Mouse (Mus musculus) right cerebral cortex, postnatal 25 days (tissue): ENCODE measurements around the gene Gm13287.
A peak's percentile ranks its signal among the peaks of the same experiment; 100 is the strongest.
"Not testable (repeated sequence)": the region's sequence is repeated elsewhere in the genome, so short reads cannot be mapped to it uniquely, and the experiment has no call there.

Experiments
- DNase-seq: peaks from one replicate; pipeline ENCODE4 v3.0.0; 2022

Gm13287 gene

DNA sequence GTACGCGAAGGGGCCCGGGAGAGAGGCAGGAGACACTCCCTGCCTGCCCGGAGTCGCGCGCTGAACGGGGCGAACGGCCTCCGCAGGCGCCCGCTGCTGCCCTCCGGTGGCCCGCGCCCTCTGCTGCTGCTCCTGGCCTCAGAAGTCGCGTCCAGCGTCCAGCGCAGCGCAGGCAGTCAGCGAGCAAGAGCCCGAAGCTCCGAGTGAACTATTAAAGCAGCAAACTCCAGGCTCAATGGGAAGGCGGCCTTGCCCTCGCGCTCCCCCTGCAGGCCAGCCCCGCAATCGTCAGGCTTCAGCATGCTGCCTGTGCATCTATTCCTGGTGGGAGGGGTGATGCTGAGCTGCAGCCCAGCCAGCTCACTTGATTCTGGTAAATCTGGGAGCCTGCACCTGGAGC is at the start of gene Gm13287:
Gm13287 (plus strand) TSS at position 301 of the 400 bp plus-strand sequence.
- not testable (repeated sequence) for DNase-seq

DNA sequence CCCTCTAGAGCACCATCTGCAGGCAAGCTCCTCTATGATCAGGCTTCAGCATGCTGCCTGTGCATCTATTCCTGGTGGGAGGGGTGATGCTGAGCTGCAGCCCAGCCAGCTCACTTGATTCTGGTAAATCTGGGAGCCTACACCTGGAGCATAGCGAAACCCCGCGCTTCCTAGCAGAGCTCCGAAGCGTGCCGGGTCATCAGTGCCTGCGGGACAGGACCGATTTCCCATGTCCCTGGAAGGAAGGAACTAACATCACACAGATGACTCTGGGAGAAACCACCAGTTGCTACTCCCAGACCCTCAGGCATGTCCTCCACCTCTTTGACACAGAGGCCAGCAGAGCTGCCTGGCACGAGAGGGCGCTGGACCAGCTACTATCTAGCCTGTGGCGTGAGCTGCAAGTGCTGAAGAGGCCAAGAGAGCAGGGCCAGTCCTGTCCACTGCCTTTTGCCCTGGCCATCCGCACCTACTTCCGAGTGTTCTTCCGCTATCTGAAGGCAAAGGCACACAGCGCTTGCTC is 48.2 kb upstream of the Gm13287 start, which contains the start of gene Gm13271:
Gm13271 (plus strand) TSS at position 51 of the 523 bp plus-strand sequence.
- peak; percentile 62 for DNase-seq

DNA sequence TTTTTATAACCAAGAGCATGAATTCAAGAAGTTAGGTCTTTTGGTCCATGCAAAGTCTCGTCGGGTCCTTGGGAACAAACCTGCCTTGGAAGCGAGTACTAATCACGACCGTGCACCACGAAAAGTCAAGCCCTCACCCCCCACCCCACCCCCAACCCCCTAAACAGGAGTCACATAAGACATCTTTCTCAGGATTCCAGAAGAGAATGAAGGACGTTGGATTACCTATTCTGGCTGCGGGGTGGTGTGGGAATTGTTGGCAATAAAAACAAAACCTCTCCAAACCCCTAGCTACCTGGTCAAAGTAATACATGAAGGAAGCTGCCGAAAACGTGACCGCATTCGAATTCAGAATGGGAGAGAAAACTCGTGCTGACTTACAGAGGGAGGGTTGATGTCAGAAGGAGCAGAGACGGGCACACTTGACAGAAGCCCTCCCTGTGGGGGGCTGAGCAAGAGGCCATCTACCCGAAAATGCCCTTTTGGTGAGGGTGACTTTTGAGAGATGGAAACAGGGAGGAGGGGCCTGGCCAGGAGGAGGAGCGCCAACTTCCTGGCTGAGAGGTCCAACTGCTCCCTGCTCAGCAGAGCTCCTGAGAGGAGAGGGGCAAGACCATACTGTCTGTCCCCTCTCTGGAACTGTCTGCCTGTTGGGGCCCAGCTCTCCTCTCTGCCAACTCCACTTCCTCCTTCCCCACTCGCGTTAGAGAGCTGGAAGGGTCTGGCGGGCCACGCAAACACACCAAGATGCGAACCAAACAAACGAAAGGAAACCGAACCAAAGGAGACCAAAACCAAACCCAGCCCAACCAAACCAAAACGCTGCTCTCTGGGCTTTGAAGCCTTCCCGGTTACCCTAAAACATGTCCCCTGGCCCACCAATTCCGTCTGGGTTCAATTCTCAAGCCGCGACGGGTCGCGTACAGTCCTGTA is 46.2 kb upstream of the Gm13287 start:
- DNase-seq, result not testable (repeated sequence)

DNA sequence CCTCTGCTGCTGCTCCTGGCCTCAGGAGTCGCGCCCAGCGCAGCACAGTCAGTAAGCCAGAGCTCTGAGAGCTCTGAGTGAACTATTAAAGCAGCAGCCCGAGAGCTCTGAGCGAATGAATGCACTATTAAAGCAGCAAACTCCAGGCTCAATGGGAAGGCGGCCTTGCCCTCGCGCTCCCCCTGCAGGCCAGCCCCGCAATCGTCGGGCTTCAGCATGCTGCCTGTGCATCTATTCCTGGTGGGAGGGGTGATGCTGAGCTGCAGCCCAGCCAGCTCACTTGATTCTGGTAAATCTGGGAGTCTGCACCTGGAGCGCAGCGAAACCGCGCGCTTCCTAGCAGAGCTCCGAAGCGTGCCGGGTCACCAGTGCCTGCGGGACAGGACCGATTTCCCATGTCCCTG is 45.4 kb upstream of the Gm13287 start:
- peak; percentile 90 for DNase-seq

DNA sequence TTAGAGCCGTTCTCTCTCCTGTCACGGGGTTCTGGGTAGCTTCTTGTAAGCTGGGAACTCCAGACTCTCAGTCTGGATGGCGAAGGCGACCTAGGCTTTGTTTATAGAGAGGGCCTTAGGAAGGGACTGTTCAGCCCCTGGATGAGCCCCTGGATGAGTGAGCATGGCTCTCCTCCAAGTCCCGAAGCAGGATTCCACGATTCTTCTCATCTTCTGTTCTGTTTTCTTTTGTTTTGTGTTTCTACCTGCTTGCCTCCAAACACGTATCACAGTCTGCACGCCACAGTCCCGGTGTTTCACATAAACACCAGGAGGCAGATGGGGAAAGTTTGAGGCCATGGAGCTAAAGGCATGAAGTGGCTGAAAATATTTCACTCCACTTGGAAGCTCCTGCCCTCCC is 44.3 kb upstream of the Gm13287 start:
- DNase-seq, result not testable (repeated sequence)

DNA sequence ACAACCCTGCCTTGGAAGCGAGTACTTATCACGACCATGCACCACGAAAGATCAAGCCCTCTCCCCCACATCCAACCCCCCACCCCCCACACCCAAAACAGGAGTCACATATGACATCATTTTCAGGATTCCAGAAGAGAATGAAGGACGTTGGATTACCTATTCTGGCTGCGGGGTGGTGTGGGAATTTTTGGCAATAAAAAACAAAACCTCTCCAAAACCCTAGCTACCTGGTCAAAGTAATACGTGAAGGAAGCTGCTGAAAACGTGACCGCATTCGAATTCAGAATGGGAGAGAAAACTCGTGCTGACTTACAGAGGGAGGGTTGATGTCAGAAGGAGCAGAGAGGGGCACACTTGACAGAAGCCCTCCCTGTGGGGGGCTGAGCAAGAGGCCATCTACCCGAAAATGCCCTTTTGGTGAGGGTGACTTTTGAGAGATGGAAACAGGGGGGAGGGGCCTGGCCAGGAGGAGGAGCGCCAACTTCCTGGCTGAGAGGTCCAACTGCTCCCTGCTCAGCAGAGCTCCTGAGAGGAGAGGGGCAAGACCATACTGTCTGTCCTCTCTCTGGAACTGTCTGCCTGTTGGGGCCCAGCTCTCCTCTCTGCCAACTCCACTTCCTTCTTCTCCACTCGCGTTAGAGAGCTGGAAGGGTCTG is 43.3 kb upstream of the Gm13287 start, which contains the start of gene Gm13283:
Gm13283 (plus strand) TSS at position 510 of the 659 bp plus-strand sequence.
- not testable (repeated sequence) for DNase-seq

DNA sequence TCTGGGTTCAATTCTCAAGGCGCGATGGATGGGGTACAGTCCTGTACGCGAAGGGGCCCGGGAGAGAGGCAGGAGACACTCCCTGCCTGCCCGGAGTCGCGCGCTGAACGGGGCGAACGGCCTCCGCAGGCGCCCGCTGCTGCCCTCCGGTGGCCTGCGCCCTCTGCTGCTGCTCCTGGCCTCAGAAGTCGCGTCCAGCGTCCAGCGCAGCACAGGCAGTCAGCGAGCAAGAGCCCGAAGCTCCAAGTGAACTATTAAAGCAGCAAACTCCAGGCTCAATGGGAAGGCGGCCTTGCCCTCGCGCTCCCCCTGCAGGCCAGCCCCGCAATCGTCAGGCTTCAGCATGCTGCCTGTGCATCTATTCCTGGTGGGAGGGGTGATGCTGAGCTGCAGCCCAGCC is 42.6 kb upstream of the Gm13287 start:
- peak; percentile 37 for DNase-seq

DNA sequence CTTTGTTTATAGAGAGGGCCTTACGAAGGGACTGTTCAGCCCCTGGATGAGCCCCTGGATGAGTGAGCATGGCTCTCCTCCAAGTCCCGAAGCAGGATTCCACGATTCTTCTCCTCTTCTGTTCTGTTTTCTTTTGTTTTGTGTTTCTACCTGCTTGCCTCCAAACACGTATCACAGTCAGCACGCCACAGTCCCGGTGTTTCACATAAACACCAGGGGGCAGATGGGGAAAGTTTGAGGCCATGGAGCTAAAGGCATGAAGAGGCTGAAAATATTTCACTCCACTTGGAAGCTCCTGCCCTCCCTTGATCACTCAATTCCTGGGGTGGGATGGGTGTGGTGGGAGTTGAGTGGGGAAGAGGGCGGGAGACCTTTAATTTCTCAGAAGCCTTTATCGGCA is 41.3 kb upstream of the Gm13287 start:
- DNase-seq, result peak; percentile 63

DNA sequence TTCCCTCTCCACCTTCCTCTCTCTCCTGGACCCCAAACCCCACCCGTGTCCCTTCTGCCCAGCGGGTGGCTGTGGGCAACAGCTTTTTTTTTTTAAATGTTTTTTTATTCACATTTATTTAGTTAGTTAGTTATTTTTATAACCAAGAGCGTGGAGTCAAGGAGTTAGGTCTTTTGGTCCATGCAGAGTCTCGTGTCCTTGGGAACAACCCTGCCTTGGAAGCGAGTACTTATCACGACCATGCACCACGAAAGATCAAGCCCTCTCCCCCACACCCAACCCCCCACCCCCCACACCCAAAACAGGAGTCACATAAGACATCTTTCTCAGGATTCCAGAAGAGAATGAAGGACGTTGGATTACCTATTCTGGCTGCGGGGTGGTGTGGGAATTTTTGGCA is 40.7 kb upstream of the Gm13287 start:
- DNase-seq, result not testable (repeated sequence)

- DNase-seq, result not testable (repeated sequence)
Measured at GRCm38 (mm10) chr4:88763384-88764018, 39.6 kb upstream of the Gm13287 start.

DNA sequence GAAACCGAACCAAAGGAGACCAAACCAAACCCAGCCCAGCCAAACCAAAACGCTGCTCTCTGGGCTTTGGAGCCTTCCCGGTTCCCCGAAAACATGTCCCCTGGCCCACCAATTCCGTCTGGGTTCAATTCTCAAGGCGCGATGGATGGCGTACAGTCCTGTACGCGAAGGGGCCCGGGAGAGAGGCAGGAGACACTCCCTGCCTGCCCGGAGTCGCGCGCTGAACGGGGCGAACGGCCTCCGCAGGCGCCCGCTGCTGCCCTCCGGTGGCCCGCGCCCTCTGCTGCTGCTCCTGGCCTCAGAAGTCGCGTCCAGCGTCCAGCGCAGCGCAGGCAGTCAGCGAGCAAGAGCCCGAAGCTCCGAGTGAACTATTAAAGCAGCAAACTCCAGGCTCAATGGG is 29.5 kb upstream of the Gm13287 start, which contains the start of gene Gm13290:
Gm13290 (plus strand) TSS at position 301 of the 400 bp plus-strand sequence.
- not testable (repeated sequence) for DNase-seq

DNA sequence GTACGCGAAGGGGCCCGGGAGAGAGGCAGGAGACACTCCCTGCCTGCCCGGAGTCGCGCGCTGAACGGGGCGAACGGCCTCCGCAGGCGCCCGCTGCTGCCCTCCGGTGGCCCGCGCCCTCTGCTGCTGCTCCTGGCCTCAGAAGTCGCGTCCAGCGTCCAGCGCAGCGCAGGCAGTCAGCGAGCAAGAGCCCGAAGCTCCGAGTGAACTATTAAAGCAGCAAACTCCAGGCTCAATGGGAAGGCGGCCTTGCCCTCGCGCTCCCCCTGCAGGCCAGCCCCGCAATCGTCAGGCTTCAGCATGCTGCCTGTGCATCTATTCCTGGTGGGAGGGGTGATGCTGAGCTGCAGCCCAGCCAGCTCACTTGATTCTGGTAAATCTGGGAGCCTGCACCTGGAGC is 26.4 kb upstream of the Gm13287 start, which contains the start of gene Gm13289:
Gm13289 (plus strand) TSS at position 301 of the 400 bp plus-strand sequence.
- not testable (repeated sequence) for DNase-seq

- not testable (repeated sequence) for DNase-seq
Measured at GRCm38 (mm10) chr4:88779550-88779949, 23.5 kb upstream of the Gm13287 start, which contains the start of gene Gm13272. Gene Gm13272, plus strand, starts transcription at chr4:88779850.

- DNase-seq, result not testable (repeated sequence)
Measured at GRCm38 (mm10) chr4:88780320-88780719, 22.7 kb upstream of the Gm13287 start.

DNA sequence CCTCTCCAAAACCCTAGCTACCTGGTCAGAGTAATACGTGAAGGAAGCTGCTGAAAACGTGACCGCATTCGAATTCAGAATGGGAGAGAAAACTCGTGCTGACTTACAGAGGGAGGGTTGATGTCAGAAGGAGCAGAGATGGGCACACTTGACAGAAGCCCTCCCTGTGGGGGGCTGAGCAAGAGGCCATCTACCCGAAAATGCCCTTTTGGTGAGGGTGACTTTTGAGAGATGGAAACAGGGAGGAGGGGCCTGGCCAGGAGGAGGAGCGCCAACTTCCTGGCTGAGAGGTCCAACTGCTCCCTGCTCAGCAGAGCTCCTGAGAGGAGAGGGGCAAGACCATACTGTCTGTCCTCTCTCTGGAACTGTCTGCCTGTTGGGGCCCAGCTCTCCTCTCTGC is 21.2 kb upstream of the Gm13287 start, which contains the start of gene Ifnz:
Ifnz (plus strand) TSS at position 301 of the 400 bp plus-strand sequence.
- DNase-seq, result not testable (repeated sequence)

DNA sequence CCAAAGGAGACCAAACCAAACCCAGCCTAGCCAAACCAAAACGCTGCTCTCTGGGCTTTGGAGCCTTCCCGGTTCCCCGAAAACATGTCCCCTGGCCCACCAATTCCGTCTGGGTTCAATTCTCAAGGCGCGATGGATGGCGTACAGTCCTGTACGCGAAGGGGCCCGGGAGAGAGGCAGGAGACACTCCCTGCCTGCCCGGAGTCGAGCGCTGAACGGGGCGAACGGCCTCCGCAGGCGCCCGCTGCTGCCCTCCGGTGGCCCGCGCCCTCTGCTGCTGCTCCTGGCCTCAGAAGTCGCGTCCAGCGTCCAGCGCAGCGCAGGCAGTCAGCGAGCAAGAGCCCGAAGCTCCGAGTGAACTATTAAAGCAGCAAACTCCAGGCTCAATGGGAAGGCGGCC is 20.7 kb upstream of the Gm13287 start:
- not testable (repeated sequence) for DNase-seq

DNA sequence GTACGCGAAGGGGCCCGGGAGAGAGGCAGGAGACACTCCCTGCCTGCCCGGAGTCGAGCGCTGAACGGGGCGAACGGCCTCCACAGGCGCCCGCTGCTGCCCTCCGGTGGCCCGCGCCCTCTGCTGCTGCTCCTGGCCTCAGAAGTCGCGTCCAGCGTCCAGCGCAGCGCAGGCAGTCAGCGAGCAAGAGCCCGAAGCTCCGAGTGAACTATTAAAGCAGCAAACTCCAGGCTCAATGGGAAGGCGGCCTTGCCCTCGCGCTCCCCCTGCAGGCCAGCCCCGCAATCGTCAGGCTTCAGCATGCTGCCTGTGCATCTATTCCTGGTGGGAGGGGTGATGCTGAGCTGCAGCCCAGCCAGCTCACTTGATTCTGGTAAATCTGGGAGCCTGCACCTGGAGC is 17.6 kb upstream of the Gm13287 start, which contains the start of gene Gm13276:
Gm13276 (plus strand) TSS at position 301 of the 400 bp plus-strand sequence.
- not testable (repeated sequence) for DNase-seq

GRCm38 (mm10) chr4:88788402-88788801 is 14.7 kb upstream of the Gm13287 start, which contains the start of gene Gm13277:
Gene Gm13277, plus strand, starts transcription at chr4:88788632.
- peak; percentile 56 for DNase-seq

DNA sequence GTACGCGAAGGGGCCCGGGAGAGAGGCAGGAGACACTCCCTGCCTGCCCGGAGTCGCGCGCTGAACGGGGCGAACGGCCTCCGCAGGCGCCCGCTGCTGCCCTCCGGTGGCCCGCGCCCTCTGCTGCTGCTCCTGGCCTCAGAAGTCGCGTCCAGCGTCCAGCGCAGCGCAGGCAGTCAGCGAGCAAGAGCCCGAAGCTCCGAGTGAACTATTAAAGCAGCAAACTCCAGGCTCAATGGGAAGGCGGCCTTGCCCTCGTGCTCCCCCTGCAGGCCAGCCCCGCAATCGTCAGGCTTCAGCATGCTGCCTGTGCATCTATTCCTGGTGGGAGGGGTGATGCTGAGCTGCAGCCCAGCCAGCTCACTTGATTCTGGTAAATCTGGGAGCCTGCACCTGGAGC is 11.8 kb upstream of the Gm13287 start, which contains the start of gene Gm13278:
Gm13278 (plus strand) TSS at position 301 of the 400 bp plus-strand sequence.
- not testable (repeated sequence) for DNase-seq

- peak; percentile 61 for DNase-seq
Measured at GRCm38 (mm10) chr4:88793936-88794675, 8.9 kb upstream of the Gm13287 start, which contains the start of gene Gm13275. Gene Gm13275, plus strand, starts transcription at chr4:88794487.

DNA sequence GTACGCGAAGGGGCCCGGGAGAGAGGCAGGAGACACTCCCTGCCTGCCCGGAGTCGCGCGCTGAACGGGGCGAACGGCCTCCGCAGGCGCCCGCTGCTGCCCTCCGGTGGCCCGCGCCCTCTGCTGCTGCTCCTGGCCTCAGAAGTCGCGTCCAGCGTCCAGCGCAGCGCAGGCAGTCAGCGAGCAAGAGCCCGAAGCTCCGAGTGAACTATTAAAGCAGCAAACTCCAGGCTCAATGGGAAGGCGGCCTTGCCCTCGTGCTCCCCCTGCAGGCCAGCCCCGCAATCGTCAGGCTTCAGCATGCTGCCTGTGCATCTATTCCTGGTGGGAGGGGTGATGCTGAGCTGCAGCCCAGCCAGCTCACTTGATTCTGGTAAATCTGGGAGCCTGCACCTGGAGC is 6.0 kb upstream of the Gm13287 start, which contains the start of gene Gm13279:
Gm13279 (plus strand) TSS at position 301 of the 400 bp plus-strand sequence.
- not testable (repeated sequence) for DNase-seq
